Mouse (Mus musculus): Measurements from ENCODE around the gene Srp9.

Gene Srp9

DNA sequence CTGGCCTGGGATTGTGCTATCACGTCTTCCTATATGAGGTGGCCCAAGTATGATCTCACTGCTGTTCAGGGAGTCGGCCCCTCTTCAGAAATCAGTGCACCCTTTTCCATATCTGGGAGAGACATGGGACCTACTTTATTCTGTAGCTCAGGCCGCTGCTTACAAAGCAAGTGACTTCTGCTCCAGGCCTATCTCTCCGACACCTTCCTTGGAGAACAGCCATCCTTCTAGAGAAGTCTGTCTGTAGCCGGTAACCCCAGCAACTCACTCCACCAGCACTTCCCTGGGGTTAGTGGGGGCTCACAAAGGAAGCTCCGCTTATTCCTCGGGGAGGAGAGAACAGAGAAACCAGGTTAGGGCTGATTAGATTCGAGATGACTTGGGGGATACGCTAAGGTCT lies 17.3 kb upstream of the Srp9 start:
- DNase-seq = no peak

DNA sequence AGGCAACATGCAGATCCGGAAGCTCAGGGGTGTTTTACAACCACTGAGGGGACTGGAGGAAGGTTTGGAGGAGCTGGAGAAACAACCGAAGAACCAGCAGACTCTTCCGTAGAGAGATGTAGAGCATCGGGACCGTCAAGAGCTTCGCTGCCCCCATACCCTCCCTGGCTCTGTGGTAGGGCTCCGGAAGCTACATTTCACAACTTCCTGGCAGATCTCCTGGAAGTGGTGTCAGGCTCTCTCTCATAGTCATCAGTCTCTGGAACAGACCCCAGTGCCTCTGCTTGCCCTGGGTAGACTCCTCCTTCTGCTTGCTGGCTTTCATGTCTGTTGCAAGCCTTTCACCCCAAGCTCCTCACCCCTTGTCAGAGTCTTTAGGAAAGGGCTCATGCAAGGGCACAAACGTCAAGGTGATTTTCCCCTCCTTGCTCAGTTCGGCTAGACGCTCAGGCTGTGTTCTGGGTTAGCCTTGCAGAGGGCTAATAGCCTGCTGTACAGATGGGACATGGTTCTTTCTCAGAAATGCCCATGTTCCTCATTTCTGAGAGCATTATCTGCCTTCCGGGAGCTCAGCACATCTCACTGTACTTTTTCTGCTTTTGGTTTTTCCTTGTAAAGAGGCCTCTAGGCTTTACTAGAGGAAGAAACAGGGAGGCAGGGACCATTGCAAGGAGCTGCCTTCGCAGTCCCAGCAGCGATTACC lies 16.0 kb upstream of the Srp9 start:
- no peak for DNase-seq

GRCm38 (mm10) chr1:182110185-182110584 lies 14.4 kb upstream of the Srp9 start:
- DNase-seq = no peak

DNA sequence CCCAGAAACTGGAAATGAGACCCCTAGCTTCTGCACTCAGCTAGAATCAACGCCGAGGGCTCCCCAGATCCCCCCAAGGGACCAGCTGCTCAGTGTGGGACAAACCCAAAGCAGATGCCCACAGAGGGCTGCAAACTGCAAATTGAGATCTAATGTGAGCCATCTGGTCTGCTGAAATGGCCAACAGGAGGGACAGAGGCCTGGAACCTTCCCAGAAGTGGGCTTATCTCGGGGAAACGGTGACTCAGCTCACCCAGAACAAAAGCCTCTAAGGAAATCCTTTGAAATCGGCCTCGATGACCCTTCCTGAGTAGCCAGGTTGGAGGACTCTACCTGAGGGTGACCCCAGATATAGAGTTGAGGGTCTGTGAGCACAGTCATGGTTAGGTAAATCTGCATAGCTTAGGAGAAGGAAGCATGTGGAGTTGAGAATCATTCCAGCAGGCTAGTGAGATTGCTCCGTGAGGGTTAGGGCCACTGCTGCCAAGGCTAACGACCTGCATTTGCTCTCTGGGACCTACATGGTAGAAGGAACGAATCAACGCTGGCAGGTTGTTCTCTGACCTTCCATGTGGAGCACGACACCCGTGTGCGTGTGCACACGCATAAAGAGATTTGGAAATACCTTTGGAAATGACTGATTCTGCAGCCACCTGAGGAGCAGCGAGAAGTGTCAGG lies 13.7 kb upstream of the Srp9 start:
- no peak for DNase-seq

- peak; percentile 59 for DNase-seq
Observed at GRCm38 (mm10) chr1:182111386-182112317, 12.9 kb upstream of the Srp9 start.

DNA sequence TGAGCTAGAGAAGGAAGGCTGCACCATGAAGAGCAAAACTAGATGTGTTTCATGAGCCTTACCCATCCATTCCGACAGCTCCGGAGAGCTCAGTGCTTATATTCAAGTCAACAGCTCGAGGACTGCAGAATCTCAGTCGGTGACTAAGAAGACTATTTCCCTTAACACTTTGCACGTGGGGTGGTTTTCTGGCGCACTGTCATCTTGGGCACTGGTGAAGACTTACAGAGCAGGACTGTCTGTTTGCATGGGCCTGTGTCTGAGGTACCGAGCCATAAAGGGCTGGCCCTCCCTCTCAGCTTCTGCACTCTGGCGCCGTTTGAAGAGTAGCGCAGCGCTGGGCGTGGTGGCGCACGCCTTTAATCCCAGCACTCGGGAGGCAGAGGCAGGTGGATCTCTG lies 12.2 kb upstream of the Srp9 start:
- DNase-seq = no peak

- no peak for DNase-seq
Observed at GRCm38 (mm10) chr1:182113131-182113530, 11.4 kb upstream of the Srp9 start.

GRCm38 (mm10) chr1:182113587-182114500 lies 10.7 kb upstream of the Srp9 start:
- DNase-seq = no peak

DNA sequence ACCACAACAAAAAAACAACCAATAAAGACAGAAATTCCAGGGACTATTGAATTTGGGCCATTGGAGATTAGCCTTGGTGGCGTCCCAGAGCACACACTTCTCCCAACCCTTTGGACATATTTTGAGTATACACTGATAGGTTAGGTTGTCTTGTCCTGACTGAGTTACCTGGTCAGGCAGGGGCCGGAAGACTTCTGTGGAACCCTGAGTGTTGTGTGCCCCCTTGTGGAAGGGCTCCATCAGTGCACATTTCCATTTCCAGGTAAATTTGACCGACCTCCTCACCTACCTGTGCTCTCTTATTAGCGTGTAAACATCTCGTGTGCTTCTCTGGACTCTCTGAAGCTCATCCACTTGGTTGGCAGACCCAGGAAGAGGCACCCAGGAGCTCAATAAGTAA lies 9.3 kb upstream of the Srp9 start:
- peak; percentile 52 for DNase-seq

DNA sequence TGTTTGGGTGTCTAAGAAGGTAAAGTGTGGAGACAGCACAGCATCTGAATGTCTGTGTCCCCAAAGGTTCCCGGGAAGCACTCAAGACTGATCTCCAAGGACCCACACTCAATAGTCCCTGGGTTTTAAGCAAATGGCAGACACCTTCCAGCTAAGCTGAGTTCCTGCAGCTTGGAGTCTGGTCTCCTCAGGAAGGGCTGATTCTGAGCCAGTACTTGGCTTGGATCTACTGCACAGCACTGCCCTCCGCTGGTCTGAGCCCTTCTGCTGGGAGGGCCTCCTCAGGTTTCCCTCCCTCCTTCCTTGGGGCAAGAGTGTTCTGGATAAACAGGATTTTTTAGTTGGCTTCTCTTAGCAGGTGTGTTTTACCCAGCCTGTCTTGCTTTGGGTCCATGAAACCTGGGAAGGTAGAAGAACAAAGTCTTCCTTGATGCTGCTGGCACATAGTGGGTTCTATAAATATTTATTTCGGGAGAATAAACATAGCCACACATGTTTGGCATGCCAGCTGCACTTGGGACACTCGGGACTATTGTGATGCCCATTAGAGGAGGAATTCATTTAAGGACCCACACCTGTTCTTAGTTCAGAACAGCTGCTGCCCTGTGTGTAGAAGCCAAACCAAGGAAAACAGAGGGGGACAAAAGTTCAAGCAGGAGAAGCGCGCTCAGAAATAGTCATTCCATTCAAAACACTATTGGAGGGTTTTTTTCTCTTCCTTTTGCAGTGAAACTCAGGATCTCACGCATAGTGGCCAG lies 8.7 kb upstream of the Srp9 start:
- peak; percentile 63 for DNase-seq

- DNase-seq = no peak
Observed at GRCm38 (mm10) chr1:182122413-182122812, 2.1 kb upstream of the Srp9 start.

GRCm38 (mm10) chr1:182124924-182125368 lies 409 bp downstream of the Srp9 start:
- peak; percentile 82 for DNase-seq

DNA sequence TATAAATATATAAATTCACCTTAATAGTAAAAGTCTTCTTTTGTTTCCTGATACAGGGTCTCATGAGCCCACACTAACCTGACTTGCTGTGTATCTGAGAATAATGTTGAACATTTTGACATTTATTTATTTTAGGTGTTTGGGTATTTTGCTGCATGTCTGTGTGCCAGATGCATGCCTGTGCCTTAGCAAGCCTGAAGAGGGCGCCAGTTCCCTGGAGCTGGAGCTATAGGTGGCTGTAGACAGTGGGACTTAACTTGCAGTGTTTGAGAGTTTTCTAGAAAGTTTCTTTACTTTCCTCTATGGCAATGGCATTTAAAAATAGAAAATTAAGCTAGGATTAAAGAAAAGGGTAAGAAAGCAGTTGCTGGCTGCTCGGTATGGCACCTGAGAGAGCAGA lies 6.3 kb downstream of the Srp9 start:
- DNase-seq = no peak

GRCm38 (mm10) chr1:182137204-182138125 lies 12.9 kb downstream of the Srp9 start:
- DNase-seq = no peak

GRCm38 (mm10) chr1:182138172-182138571 lies 13.6 kb downstream of the Srp9 start:
- DNase-seq = no peak

- no peak for DNase-seq
Observed at GRCm38 (mm10) chr1:182139937-182140336, 15.4 kb downstream of the Srp9 start.

- DNase-seq = peak; percentile 67
Observed at GRCm38 (mm10) chr1:182140370-182140769, 15.8 kb downstream of the Srp9 start.

- DNase-seq = no peak
Observed at GRCm38 (mm10) chr1:182142725-182143124, 18.2 kb downstream of the Srp9 start.

DNA sequence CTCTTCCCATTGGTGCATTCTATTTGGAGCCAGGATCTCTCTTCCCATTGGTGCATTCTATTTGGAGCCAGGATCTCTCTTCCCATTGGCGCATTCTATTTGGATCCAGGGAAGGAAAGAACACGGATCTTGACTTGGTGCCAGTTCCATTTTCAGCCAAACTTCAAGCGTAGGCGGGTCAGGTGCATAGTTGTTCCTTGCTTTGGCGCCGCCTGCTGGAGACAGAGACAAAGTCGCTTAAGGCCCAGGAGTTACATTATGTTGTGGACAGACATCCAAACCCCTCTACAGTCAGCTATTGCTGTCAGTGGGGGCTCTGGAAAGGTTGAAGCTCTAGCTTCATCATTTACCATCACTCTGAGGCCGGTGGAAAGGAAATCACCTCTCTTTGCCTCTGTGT lies 18.8 kb downstream of the Srp9 start:
- DNase-seq = no peak

DNA sequence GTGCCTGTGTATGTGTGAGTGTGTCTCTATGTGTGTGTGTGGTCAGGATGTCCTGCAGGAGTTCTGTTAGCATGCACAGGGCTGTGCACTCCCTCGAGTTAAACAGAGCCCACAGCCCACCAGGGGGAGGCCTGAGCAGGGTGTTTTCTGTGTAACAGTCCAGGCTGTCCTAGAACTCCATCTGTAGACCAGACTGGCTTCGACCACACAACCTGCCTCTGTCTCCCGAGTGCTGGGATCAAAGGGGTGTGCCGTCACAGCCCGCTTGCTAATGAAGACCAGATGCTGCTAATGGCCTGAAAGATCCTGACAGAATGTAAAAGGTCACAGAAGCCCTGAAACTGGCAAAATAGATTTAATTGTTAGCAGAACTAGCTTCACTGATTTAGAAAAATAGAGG lies 21.0 kb downstream of the Srp9 start:
- DNase-seq = no peak
